Mouse (Mus musculus) left cerebral cortex, adult 2 months (tissue): Measurements from ENCODE around the gene Rasa3. TPM values are rescaled to one million over a fixed set of nuclear protein-coding genes. Genes with fewer than 3 reads are reported as not detected.
A peak's percentile ranks its signal among the peaks of the same experiment; 100 is the strongest.

Experiments used
- DNase-seq, 2 experiments: peaks; one replicate each; pipeline ENCODE4 v3.0.0; 2021 to 2022; ENCODE audit warnings: low spot score in 2 of 2, mixed read lengths in 1 of 2; ENCODE audit errors: extremely low spot score in 1 of 2
- H3K27ac ChIP-seq: fragments of 200-600 bp; 2 replicates; pipeline ENCODE4 v1.8.1; 2022
- H3K4me3 ChIP-seq: fragments of 200-600 bp; 2 replicates; pipeline ENCODE4 v1.8.1; 2022
- CTCF ChIP-seq: fragments of 200-600 bp; IDR thresholded peaks from 2 replicates; pipeline ENCODE4 v1.8.1; 2022; ENCODE audit warnings: antibody characterized with exemption, mild to moderate bottlenecking, moderate library complexity
- intact Hi-C: fragments of 180-260 bp; cut with DNase I; formaldehyde crosslinking; loops from one replicate; pipeline ENCODE4 v1.15.1; 2025
- total RNA-seq, 2 experiments: library from RNA; stranded (reverse); gene quantifications; 2 replicates each; pipeline ENCODE4 v1.2.3; 2021

Gene Rasa3
- total RNA-seq, 2 experiments from 2014 or later, result 62.3 to 69.4 TPM

DNA sequence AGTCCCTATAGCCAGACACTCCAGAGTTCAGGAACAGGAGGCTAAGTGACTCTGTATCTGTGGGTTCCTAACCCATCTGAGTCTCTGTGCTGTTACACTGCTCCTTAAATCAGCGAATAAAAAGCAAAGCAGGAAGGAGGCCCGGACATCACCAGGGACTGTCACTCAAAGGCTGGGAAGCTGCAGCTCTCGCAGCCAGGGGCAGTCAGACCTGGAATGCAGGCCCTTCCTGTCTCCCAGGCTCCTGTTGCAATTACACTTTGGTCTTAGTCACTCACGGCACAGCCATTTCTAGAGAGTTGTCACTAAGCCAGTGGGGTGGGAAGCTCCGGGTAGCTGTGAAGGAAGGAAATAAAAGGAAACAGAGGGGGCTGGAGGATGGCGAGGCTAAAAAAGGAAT is 33.2 kb downstream of the Rasa3 start:
- peak; percentile 56 to 59 for DNase-seq
- intact Hi-C loops, result loop anchor here (1.0 kb wide), 1 partner anchor 33 kb away; no protein-coding TSS in a partner anchor
- TF ChIP-seq CTCF, result no peak; the same call in 1 of the 2 replicates
- Histone ChIP-seq H3K4me3 (no peak overlapping the region), H3K27ac (peak overlapping the region; percentile 82)

DNA sequence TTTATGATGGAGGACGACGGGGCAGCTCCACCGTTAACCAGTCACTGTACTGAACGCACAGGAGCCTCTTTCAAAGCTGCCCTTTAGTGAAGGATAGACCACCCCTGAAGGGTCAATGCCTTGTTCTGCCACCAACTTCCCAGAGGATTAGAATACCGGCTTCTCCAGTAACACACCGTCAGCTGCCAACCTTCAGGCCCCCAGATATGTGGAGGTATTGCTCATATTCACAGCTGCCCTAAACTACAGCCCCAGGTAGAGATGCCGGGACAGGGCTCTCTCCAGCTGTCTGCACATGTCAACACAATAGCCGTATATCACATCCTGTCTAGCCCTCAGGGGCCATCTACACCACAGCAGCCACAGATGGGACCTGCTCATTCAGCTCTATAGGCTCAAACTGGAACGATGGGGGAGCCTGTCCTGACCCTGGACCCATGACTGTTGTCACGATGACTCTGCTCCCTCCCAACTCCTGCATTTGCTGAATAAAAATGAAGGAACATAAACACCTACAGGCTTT is 34.7 kb downstream of the Rasa3 start:
- intact Hi-C loops, result no loop called here
- DNase-seq, result no peak
- TF ChIP-seq CTCF, result no peak
- Histone ChIP-seq H3K27ac (no peak overlapping the region), H3K4me3 (no peak overlapping the region)

DNA sequence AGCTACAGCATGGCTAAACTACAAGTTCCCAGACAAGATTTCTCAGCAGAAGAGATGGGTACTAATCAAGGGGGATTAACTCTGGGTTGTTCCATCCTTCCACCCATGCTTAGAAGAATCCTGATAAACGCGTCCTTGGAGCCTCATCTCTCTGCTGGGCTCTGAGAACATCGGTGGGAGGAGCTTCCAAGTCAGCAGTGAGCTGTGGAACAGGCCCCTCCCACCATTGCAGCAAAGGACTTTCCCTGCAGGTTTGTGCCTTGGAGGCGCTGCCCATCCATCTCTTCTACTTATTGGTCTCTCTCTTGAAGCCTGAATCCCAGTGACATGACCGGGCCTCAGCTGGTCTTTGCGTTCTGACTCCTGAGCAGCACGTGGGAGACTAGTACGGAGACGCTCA is 36.2 kb downstream of the Rasa3 start:
- DNase-seq, result no peak
- no peak for TF ChIP-seq CTCF
- H3K4me3 ChIP-seq, result no peak overlapping the region
- intact Hi-C loops, result loop anchor here (1.0 kb wide), 1 partner anchor 16 kb away; no protein-coding TSS in a partner anchor
- H3K27ac ChIP-seq, result peak overlapping the region; percentile 82

DNA sequence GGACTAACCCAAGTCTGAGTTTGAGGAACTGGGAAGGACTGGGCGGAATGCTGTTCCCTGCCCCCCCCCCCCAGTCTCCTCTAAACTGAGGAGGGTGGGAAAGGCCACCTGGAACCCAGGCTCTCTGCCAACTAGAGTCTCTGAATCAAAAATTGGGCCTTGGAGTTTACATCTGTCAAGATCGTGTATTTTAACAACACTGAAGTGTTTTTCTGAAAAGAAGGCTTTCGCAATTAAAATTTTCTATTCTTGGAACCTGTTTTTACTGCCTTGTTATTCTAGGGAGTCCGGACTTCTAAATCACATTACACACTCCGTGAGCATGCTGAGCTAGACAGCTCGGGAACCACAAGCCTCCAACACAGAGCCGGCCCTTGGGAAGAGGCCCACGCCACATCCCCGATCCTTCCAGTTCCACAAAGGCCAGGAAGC is 36.9 kb downstream of the Rasa3 start:
- DNase-seq, result peak in 1 of 2 experiments; percentile 52
- intact Hi-C loops, result no loop called here
- Histone ChIP-seq H3K27ac (peak overlapping the region; percentile 82), H3K4me3 (no peak overlapping the region)
- no peak for TF ChIP-seq CTCF

DNA sequence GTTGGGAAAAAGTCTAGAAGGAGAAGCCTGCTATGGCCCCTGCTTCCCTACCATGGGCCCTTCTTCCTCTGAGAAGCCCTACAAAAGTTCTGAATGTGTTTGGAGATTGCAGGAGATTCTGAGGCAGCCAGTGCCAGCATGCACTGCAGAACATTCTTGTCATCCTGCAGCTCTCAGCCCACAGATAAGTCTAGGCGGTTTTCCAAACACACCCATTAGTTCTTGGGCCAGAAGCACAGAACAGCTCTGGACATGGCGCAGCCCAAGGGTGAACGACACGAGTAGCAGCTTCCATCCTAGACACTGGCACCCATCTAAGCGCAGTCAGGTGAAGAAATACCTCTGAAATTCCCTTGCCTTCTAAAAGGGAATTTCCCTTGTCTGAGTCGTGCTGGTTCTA is 44.3 kb downstream of the Rasa3 start:
- Histone ChIP-seq H3K4me3 (no peak overlapping the region), H3K27ac (no peak overlapping the region)
- intact Hi-C loops, result no loop called here
- TF ChIP-seq CTCF, result no peak
- no peak for DNase-seq

DNA sequence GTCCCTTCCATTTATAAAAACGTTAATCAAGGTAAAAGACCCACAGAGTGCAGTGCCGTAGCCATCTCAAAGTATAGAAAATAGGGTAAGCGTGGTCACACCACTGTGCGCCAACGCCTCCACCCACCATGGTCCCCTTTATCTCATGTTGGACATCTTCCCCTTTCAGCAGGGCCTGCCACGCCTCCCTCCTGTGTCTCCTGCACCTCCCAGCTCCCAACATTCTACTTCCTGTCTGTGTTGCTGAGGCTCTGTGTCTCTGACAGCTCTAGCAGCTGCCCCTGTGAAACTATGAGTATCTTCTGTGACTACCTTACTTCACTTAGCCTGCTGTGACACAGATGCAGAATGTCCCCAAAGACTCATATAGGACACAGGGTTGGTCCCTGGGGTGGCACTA is 45.1 kb downstream of the Rasa3 start:
- DNase-seq, result no peak
- intact Hi-C loops, result no loop called here

DNA sequence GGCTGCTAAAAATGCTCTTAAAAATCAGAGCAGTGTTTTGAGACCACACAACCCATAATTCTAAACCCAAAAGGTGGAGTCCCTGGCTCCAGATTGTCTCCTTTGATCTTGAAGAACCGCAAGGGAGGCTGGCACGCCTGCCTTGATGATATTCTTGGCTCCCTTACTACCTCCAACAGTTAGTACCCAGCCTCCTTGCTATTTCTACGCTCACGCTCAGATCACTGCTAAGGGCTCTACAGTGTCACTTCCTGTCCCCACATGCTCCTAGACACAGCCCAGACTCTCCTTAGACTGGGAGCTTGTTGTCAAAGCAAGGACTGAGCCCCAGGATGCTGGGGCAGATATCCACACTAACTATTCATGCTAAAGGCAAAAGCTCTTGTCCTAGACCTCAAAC is 46.6 kb downstream of the Rasa3 start:
- intact Hi-C loops, result no loop called here
- no peak for TF ChIP-seq CTCF
- no peak overlapping the region; the same call in 1 of the 2 replicates for H3K27ac ChIP-seq
- H3K4me3 ChIP-seq, result no peak overlapping the region
- no peak for DNase-seq

More for the DNA sequence above, 45.1 kb downstream of the Rasa3 start:
- no peak for TF ChIP-seq CTCF
- H3K27ac ChIP-seq, result no peak overlapping the region
- H3K4me3 ChIP-seq, result no peak overlapping the region

DNA sequence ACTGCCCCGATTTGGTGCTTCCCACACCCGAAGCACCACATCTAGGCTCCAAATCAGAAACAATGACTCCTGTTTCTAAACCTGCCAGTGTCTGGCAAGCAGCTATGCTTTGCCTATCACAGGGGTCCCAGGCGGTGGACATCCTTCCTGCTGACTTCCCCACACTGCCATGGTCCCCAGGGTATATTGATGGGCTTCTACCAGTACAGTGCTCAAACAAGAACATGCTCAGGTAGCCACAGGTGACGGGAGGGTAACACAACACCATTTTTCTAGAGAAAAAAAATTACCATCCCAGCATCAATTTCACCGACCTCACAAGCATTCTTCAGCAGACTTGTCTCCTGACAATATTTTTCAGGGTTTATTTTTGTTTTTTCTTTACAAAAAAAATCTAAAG is 47.2 kb downstream of the Rasa3 start:
- H3K4me3 ChIP-seq, result no peak overlapping the region
- DNase-seq, result no peak
- TF ChIP-seq CTCF, result no peak
- H3K27ac ChIP-seq, result no peak overlapping the region
- intact Hi-C loops, result no loop called here

DNA sequence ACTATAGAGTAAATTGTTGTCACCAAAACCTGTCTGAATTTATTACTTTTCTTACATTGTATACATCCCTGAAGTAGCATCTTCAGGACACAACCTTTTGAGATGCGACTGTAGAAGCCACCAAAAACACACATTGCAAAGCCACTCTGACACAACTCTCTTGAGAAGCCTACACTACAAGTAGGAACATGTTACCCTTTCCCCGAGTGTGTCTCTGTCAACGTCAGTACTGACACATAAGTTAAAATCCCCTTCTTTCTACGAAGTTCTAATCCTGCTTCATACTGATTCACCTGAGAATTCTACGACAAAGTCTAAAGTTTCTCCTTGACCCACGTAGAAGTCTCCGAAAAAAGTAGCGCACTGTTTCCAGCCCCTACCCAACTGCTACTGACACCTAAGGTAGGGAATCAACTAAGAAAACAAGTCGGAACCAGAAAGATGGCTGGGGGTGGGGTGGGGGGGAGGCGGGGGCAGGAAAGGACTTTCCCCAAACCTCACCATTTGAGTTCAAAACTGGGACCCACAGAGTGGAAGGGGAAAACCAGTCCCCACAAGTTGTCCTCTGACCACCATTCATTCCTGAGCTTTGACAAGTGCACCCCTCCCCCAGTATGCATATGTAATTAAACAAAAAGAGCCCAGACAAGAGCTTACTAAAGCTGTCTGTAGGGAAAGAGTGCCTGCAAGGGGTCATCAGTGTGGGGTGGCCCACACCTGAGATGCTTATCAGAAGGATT is 47.9 kb downstream of the Rasa3 start:
- no peak overlapping the region for H3K4me3 ChIP-seq
- intact Hi-C loops, result no loop called here
- DNase-seq, result no peak
- H3K27ac ChIP-seq, result no peak overlapping the region
- TF ChIP-seq CTCF, result no peak

DNA sequence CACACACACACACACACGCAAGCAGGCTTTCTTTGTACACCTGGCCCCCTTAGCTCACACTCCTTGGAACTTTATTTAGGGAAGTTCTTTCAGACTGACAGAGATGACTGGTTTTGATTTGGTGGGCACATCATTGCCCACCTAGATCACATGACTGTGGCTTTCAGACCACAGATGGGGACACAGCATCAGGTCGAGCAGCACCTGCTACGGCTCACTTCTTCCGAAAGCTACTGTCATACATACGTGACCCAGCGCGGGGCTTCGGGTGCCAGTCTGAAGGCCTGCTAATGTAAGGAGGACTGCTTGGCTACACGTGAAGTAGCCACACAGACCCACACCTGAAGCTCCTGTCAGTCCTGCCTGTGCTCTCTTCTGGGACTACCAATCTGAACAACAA is 49.3 kb downstream of the Rasa3 start:
- intact Hi-C loops, result no loop called here

DNA sequence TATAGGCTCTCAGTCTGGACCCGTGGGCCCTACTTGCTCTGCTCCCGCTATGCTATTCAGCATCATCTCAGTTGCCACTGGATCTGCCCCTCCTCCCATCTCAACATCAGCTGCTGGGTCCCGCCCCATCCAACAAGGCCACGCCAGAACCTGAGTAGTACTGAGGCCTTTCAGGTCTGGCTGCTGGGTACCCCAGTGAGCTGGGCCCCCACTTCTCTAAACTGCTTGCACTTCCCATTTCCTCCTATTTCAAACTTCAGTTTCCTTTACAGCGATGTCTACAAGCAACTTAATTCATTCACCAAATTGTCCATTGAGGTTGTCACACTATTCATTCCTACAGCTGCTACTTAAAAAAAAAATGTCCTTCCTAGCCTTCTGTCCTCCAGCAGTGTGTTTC is 49.8 kb downstream of the Rasa3 start:
- no peak for TF ChIP-seq CTCF
- Histone ChIP-seq H3K27ac (no peak overlapping the region), H3K4me3 (no peak overlapping the region)
- intact Hi-C loops, result no loop called here
- DNase-seq, result no peak

More for the DNA sequence above, 49.3 kb downstream of the Rasa3 start:
- Histone ChIP-seq H3K27ac (no peak overlapping the region), H3K4me3 (no peak overlapping the region)
- TF ChIP-seq CTCF, result no peak
- DNase-seq, result no peak

DNA sequence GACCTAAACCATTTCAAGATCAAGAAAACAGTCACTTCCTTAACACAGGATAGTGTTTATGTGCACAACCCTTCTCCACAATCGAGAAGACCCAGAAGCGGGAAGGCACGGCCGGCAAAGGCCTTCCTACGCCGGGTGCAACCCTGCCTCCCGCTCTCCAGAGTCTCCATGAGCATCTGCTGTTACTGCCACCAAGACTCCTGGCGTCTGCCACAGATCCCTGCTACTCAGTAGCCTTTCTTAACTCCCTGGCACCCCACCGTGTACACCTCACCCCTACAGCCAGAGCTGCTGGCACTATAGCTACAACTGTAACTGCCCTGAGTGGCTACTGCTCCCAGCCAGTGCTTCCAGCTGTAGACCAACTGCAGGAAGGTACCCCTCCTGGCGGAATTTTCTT is 51.3 kb downstream of the Rasa3 start:
- DNase-seq, result no peak
- no peak for TF ChIP-seq CTCF
- H3K4me3 ChIP-seq, result no peak overlapping the region
- H3K27ac ChIP-seq, result no peak overlapping the region; the same call in 1 of the 2 replicates
- intact Hi-C loops, result no loop called here
